Mouse (Mus musculus) kidney, adult 11 months (tissue): ENCODE measurements around the gene Nfyc.

Source experiments
- DNase-seq: peaks from one replicate; pipeline ENCODE4 v3.0.0; 2022

The Nfyc gene

DNA sequence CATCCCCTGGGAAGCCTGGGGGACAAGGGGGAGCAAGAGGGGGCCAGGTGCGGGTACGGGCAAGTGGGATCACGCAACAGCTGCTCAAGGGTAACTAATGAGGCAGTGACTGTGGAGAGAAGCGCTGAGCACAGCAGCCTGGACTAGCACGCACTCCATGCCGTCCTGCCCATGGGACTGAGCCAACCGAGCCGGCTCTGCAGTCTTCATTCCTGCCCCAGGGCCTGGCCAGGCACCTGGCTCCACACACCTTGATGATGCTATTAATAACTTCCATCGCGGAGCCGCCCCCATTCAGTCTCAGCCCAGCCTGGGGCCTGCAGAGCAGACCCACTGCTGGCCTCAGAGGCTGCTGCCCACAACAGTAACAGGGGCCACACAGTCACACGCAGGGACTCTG lies 119.1 kb downstream of the Nfyc start:
- no peak for DNase-seq
